Comparison of ENCODE assay signal across 26 mouse cellular contexts in the genomic region with DNA sequence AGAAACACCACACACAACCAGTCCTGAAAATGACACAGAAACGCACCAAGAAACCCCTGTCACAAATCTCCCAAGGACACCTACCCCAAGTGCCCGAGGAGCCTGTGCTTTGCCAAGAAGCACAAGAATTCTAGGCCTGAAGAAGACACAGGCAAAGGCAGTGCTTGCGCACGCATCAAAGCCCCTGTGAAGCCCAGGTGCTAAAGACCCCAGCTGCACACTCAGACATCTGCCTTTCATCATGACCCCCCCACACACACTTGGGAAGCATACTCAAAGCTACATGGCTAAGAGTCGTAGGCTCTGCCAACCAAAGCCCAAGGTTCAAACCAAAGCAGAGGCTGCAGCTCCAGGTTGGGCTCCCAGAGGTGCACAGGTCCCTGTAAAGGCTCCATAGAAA. TPM values are rescaled to one million over a fixed set of nuclear protein-coding genes. Genes with fewer than 3 reads are reported as not detected.
A peak's percentile ranks its signal among the peaks of the same experiment; 100 is the strongest.
DNase-seq lines count a peak whose midpoint lies in the region; ATAC-seq and TF ChIP-seq lines count a peak whose summit lies in the region.
"Had no signal": no experiment of that assay in that cellular context is flagged by ENCODE, and none has a peak within 500 bp of the region (broad histone marks: within the 10 kb centered on the region; RNA-seq: fewer than 3 reads in every experiment).

No protein-coding gene starts in this region.

- H3K36me3 ChIP-seq in thymus, adult 2 months (ENCODE audit: control insufficient read depth, insufficient read depth, low read length), result no peaks in the 10 kb centered on the region
- no peaks in the 10 kb centered on the region for H3K36me3 ChIP-seq in hindbrain, embryonic 11.5 days (ENCODE audit: control insufficient read depth, insufficient read depth, low read length)

- no peak for ATAC-seq in hindbrain, embryonic 11.5 days (ENCODE audit: low FRiP score)
- ATAC-seq: CD4-positive, CD25-positive, alpha-beta regulatory T cell, adult 4 months; forebrain, embryonic 14.5 days; forebrain, postnatal 0 days had no signal

- H3K9ac ChIP-seq in hindbrain, embryonic 11.5 days (ENCODE audit: low read depth, low read length), result no peak overlapping the region
- H3K9ac ChIP-seq: embryonic facial prominence, embryonic 12.5 days; embryonic facial prominence, embryonic 15.5 days; forebrain, postnatal 0 days; hindbrain, embryonic 14.5 days had no signal

- TF ChIP-seq CTCF in thymus, adult 2 months (IDR thresholded peaks at IDR 0.05; ENCODE audit: borderline replicate concordance, control insufficient read depth, extremely low read depth, insufficient read depth, low read length, poor library complexity), result no peak

- no peaks in the 10 kb centered on the region for H3K27me3 ChIP-seq in thymus, adult 2 months (ENCODE audit: control insufficient read depth, insufficient read depth, low read length)
- H3K27me3 ChIP-seq in hindbrain, embryonic 11.5 days (ENCODE audit: control insufficient read depth, insufficient read depth, low read length), result no peaks in the 10 kb centered on the region
- H3K27me3 ChIP-seq: embryonic facial prominence, embryonic 12.5 days; embryonic facial prominence, embryonic 15.5 days had no signal

- peak; percentile 56 for DNase-seq in thymus, adult 2 months
- peak; percentile 62 to 70 for DNase-seq in thymus, postnatal 10 days (ENCODE audit: low spot score in 2 of 2)
- DNase-seq in thymus, postnatal 36 days, result peak; percentile 42 to 67
- DNase-seq in hindbrain, embryonic 11.5 days (ENCODE audit: low spot score), result no peak
- no peak for DNase-seq in ovary, adult 18-20 months (ENCODE audit: low spot score)
- no peak for DNase-seq in left cerebral cortex, adult 11 months (ENCODE audit: low spot score)
- DNase-seq: adrenal gland, adult 2 months; adrenal gland, postnatal 14 days; cerebellum, adult 11 months; cerebellum, adult 2 months; cerebellum, adult 9-11 months; cerebellum, postnatal 25 days; forebrain, postnatal 0 days; gastrocnemius, adult 2 months; gastrocnemius, postnatal 14 days; heart, adult 11 months had no signal

- no peak overlapping the region for H3K4me3 ChIP-seq in thymus, adult 2 months (ENCODE audit: control insufficient read depth, insufficient read depth, low read length)
- H3K4me3 ChIP-seq in hindbrain, embryonic 11.5 days (ENCODE audit: low read depth, low read length), result no peak overlapping the region
- H3K4me3 ChIP-seq: embryonic facial prominence, embryonic 12.5 days; embryonic facial prominence, embryonic 15.5 days; gastrocnemius, adult 2 months; hindbrain, embryonic 10.5 days had no signal

- H3K4me2 ChIP-seq in hindbrain, embryonic 11.5 days (replicated peaks; ENCODE audit: low read depth, low read length), result no peak overlapping the region
- H3K4me2 ChIP-seq: embryonic facial prominence, embryonic 12.5 days; embryonic facial prominence, embryonic 15.5 days; heart, embryonic 11.5 days; hindbrain, embryonic 14.5 days had no signal

- H3K9me3 ChIP-seq in hindbrain, embryonic 11.5 days (ENCODE audit: control insufficient read depth, low read length), result no peaks in the 10 kb centered on the region
- H3K9me3 ChIP-seq: embryonic facial prominence, embryonic 12.5 days; embryonic facial prominence, embryonic 15.5 days; hindbrain, embryonic 10.5 days had no signal

- H3K4me1 ChIP-seq in thymus, adult 2 months (replicated peaks; ENCODE audit: control insufficient read depth, insufficient read depth, low read length), result peaks cover 10% of the 10 kb centered on the region
- H3K4me1 ChIP-seq in hindbrain, embryonic 11.5 days (replicated peaks; ENCODE audit: control insufficient read depth, insufficient read depth, low read length), result no peaks in the 10 kb centered on the region
- H3K4me1 ChIP-seq: embryonic facial prominence, embryonic 12.5 days had no signal

- TF ChIP-seq POLR2A in thymus, adult 2 months (IDR thresholded peaks at IDR 0.05; ENCODE audit: control insufficient read depth, extremely low read depth, insufficient read depth, low read length, poor library complexity), result no peak

- 35% methylated on average over 5 of the region's 5 CpGs for WGBS in thymus, adult 2 months
- WGBS in hindbrain, embryonic 11.5 days, result 88% methylated on average over 5 of the region's 5 CpGs

- no peak overlapping the region for H3K27ac ChIP-seq in thymus, adult 2 months (ENCODE audit: control insufficient read depth, insufficient read depth, low read length)
- H3K27ac ChIP-seq in hindbrain, embryonic 11.5 days (ENCODE audit: low read depth, low read length), result no peak overlapping the region
- H3K27ac ChIP-seq: embryonic facial prominence, embryonic 12.5 days; embryonic facial prominence, embryonic 15.5 days; gastrocnemius, adult 2 months; hindbrain, embryonic 10.5 days; hindbrain, embryonic 14.5 days had no signal

RNA-seq across cellular contexts. Expression of a gene that starts 9.9 kb away (rescaled TPM):
- polyA plus RNA-seq in thymus, adult 2 months (2012; rRNA removed), result 18.6 and 20.3 TPM in 2 replicates
- polyA plus RNA-seq in hindbrain, embryonic 11.5 days (2014; fragmentation: Nextera tagmentation; extraction: Ambion mirVana), result 3.6 and 3.8 TPM in 2 replicates

RNA-seq across cellular contexts. Expression of a gene that starts 11.0 kb away (rescaled TPM):
- 1.1 and 2.0 TPM in 2 replicates for polyA plus RNA-seq in thymus, adult 2 months (2012; rRNA removed)
- 0.60 TPM in 1 of 2 replicates, not detected in the other for polyA plus RNA-seq in hindbrain, embryonic 11.5 days (2014; fragmentation: Nextera tagmentation; extraction: Ambion mirVana)
- polyA plus RNA-seq: adrenal gland, adult 2 months; embryonic facial prominence, embryonic 12.5 days; forebrain, embryonic 11.5 days; heart, embryonic 11.5 days; heart, embryonic 14.5 days; heart, postnatal 0 days had no signal

RNA-seq across cellular contexts. Expression of a gene that starts 18.2 kb away (rescaled TPM):
- 18.0 and 21.4 TPM in 2 replicates for polyA plus RNA-seq in thymus, adult 2 months (2012; rRNA removed)
- 31.3 and 37.1 TPM in 2 replicates for polyA plus RNA-seq in hindbrain, embryonic 11.5 days (2014; fragmentation: Nextera tagmentation; extraction: Ambion mirVana)

RNA-seq across cellular contexts. Expression of a gene that starts 19.7 kb away (rescaled TPM):
- polyA plus RNA-seq in thymus, adult 2 months (2012; rRNA removed), result 0.89 and 0.92 TPM in 2 replicates
- polyA plus RNA-seq in hindbrain, embryonic 11.5 days (2014; fragmentation: Nextera tagmentation; extraction: Ambion mirVana), result 1.4 and 1.9 TPM in 2 replicates

RNA-seq across cellular contexts. Expression of a gene that starts 40.5 kb away (rescaled TPM):
- 698 and 732 TPM in 2 replicates for polyA plus RNA-seq in thymus, adult 2 months (2012; rRNA removed)
- polyA plus RNA-seq in hindbrain, embryonic 11.5 days (2014; fragmentation: Nextera tagmentation; extraction: Ambion mirVana), result 779 and 892 TPM in 2 replicates

Comparison
In these comparisons a context has a peak if more than half of its experiments do, and no peak if none do; other contexts are left out.
1. DNase-seq: peak in thymus, adult 2 months (single experiment), thymus, postnatal 10 days (2 of 2) and thymus, postnatal 36 days (2 of 2); none in hindbrain, embryonic 11.5 days (single experiment), ovary, adult 18-20 months (single experiment) and left cerebral cortex, adult 11 months (single experiment).